Mouse (Mus musculus) MN1 (cell line): ENCODE measurements around the gene Gsap.
A peak's percentile ranks its signal among the peaks of the same experiment; 100 is the strongest.
"Not testable (repeated sequence)": the region's sequence is repeated elsewhere in the genome, so short reads cannot be mapped to it uniquely, and the experiment has no call there.

ENCODE experiments used
- DNase-seq: peaks from one replicate; pipeline ENCODE4 v3.0.0-alpha.2; 2016; ENCODE audit warnings: low spot score

Gene Gsap

GRCm38 (mm10) chr5:21179496-21179895 lies 6.6 kb upstream of the Gsap start:
- no peak for DNase-seq

- DNase-seq = not testable (repeated sequence)
Observed at GRCm38 (mm10) chr5:21183046-21183445, 3.0 kb upstream of the Gsap start.

GRCm38 (mm10) chr5:21186821-21187220 lies 766 bp downstream of the Gsap start:
- peak; percentile 10 for DNase-seq

- no peak for DNase-seq
Observed at GRCm38 (mm10) chr5:21188435-21188834, 2.4 kb downstream of the Gsap start.

- no peak for DNase-seq
Observed at GRCm38 (mm10) chr5:21189036-21189435, 3.0 kb downstream of the Gsap start.

GRCm38 (mm10) chr5:21189460-21189859 lies 3.4 kb downstream of the Gsap start:
- DNase-seq = no peak

- DNase-seq = peak; percentile 8
Observed at GRCm38 (mm10) chr5:21203504-21203903, 17.4 kb downstream of the Gsap start.

GRCm38 (mm10) chr5:21204157-21204556 lies 18.1 kb downstream of the Gsap start:
- DNase-seq = no peak

- no peak for DNase-seq
Observed at GRCm38 (mm10) chr5:21206014-21206413, 20.0 kb downstream of the Gsap start.

- no peak for DNase-seq
Observed at GRCm38 (mm10) chr5:21211406-21211805, 25.4 kb downstream of the Gsap start.

GRCm38 (mm10) chr5:21212933-21213332 lies 26.9 kb downstream of the Gsap start:
- no peak for DNase-seq

- no peak for DNase-seq
Observed at GRCm38 (mm10) chr5:21213801-21214200, 27.7 kb downstream of the Gsap start.

GRCm38 (mm10) chr5:21217453-21218294 lies 31.6 kb downstream of the Gsap start:
- no peak for DNase-seq

GRCm38 (mm10) chr5:21232876-21233275 lies 46.8 kb downstream of the Gsap start:
- DNase-seq = no peak

- DNase-seq = no peak
Observed at GRCm38 (mm10) chr5:21244575-21244974, 58.5 kb downstream of the Gsap start.

- no peak for DNase-seq
Observed at GRCm38 (mm10) chr5:21245241-21245640, 59.2 kb downstream of the Gsap start.

GRCm38 (mm10) chr5:21246794-21247193 lies 60.7 kb downstream of the Gsap start:
- peak; percentile 57 for DNase-seq

GRCm38 (mm10) chr5:21247916-21248315 lies 61.9 kb downstream of the Gsap start:
- DNase-seq = peak; percentile 7

GRCm38 (mm10) chr5:21248834-21249233 lies 62.8 kb downstream of the Gsap start:
- DNase-seq = no peak

GRCm38 (mm10) chr5:21254731-21255525 lies 68.9 kb downstream of the Gsap start:
- no peak for DNase-seq

GRCm38 (mm10) chr5:21255551-21256132 lies 69.6 kb downstream of the Gsap start:
- DNase-seq = no peak

GRCm38 (mm10) chr5:21257126-21257525 lies 71.1 kb downstream of the Gsap start:
- DNase-seq = no peak

- DNase-seq = no peak
Observed at GRCm38 (mm10) chr5:21257806-21258205, 71.8 kb downstream of the Gsap start.
